Mouse (Mus musculus): ENCODE results near the gene Olfr1396. TPM values are rescaled to one million over a fixed set of nuclear protein-coding genes. Genes with fewer than 3 reads are reported as not detected.
A peak's percentile ranks its signal among the peaks of the same experiment; 100 is the strongest.

The Olfr1396 gene
- total RNA-seq (2021): not detected
- long read RNA-seq, experiment 1: 0 reads
- long read RNA-seq, experiment 2: 0 reads

DNA sequence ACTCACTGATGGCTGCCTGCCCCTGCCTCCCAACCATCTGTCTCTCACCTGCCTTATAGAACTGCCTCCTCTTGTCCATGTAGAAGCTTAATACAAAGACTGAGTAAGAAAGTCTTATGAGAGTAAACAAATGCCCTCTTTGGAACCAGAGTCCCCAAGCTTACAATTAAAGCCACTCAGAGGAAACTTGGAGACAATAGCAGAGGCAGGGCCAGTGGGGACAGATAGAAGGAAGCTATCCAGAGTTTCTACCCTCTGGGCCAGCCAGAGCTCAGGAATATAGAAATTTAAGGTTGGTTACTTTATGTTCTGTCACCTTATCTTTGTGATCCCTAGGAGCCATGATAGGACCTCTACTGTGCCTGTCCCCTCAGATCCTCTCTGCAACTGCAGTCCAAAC is at the start of gene Olfr1396:
TSS of gene Olfr1396 (minus strand) at position 101 of the 400 bp plus-strand sequence.
- DNase-seq (ENCODE audit: low spot score): no peak

DNA sequence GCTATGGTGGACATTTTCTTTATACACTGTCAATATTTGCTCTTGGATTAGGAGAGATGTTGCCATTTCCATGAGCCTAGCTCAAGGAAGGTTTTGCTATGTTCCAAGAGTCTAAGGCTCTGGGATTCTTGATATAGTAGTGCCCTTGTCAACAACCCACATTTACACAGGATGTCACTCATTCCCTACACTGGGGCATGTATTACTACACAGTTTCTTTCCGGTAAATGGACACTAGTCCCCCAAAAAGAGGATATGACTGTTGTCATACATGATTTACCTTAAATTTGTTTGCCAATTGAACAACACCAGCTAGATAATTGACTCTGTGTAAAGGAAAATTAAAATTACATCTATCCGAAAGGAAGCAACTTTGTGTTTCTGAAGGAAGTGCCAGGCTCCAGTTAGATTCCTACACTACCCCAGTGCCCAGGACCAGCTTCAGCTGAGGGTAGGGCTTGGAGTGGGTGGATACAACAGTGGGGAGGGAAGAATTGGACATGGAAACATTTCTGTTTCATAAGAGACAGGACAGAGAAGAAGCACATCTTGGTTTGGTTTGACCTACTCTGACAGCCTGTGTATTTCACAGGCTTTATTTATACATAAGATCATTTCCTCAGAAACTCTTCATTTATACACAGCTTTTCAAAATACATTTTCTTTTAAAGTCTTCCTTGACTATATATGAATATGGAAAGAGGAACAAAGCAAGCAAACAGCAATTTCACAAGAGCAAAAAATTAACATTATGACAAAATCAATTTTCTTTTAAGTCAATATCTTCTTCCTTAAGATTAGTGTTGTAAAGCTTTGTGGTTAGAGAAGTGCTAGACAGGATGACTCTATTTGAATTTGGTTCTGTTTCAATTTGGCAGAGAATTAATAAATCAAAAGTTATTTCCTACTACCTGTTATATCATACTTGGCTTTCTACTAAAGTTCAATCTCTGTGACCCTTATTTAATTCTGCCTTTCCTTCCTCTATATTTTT is 42.4 kb upstream of the Olfr1396 start:
- no peak for DNase-seq (ENCODE audit: low spot score)

DNA sequence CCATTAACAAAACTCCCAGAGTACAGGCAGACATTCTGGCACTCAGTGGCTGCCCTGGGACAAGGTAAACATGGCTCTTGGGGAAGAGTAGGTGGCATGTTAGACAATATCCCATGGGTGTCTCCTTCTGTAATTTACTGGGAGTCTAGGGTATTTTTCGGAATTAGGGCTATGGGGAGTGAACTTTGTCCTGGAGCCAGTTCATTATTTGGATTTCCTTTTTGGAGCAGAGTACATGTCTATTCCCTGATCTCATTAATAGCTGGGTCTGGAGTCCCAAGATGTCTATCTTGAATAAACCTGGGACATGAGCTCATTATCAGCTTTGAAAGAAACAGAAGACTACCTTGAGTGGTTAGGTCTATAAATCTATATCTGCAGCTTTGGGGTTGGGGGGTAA is 39.4 kb upstream of the Olfr1396 start, which contains the start of gene Olfr1394:
TSS of gene Olfr1394 (plus strand) at position 301 of the 400 bp plus-strand sequence.
- no peak for DNase-seq (ENCODE audit: low spot score)

DNA sequence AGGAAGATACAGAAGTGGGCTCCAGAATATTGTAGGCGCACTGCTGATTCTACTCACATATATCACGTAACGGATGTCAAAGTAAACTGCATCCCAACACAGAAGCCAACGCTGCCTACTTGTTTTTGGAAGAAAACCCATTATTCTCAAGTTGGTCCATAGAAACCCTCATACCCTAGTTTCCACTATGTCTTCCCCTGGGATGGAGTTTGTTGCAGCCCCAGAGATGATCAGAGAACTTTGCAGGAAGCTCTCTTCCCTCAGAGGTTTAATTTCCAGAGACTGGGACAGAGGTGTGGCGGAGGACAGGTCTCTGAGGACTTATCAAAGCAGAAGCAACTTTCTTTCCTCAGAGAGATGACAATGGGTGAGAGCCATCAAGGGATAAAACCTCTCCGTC is 27.3 kb upstream of the Olfr1396 start, which contains the start of gene Olfr1395:
TSS of gene Olfr1395 (plus strand) at position 301 of the 400 bp plus-strand sequence.
- no peak for DNase-seq (ENCODE audit: low spot score)

DNA sequence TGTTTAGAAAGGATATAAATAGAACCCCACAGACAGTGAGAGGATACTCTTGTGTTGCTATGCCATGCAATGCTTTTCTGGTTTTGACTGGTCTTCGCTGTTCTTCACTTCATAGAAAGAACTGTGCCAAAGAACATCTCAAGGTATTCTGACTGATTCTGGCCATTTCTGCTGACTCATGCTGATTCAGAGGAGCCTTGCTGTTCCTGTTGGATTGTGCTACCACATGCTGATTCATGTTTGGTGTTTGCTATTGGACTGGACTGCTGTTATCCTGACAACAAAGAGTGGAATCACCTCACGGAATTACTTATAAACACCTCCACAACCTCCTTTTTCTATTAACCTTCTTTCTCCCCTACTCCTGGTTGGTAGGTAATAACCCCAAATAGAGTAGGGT is 9.5 kb upstream of the Olfr1396 start:
- DNase-seq (ENCODE audit: low spot score): no peak

DNA sequence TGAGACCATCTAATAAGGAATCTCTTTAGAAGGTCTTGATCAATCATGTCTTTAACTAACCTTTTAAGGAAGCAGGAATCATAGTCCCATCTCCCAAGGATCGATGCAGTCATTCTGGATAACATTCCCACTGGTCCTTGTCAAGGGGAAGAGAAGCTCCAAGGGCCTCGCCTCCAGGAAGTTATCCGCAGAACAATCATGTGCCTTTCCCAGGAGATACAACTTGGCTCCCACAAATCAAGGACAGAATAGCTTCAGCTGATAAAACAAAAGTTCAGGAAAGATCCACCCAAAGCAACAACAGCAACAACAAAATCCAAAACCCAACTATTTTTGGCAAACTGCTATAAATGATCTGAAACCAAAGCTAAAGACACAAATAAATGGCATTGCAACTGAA is 5.0 kb upstream of the Olfr1396 start:
- no peak for DNase-seq (ENCODE audit: low spot score)

DNA sequence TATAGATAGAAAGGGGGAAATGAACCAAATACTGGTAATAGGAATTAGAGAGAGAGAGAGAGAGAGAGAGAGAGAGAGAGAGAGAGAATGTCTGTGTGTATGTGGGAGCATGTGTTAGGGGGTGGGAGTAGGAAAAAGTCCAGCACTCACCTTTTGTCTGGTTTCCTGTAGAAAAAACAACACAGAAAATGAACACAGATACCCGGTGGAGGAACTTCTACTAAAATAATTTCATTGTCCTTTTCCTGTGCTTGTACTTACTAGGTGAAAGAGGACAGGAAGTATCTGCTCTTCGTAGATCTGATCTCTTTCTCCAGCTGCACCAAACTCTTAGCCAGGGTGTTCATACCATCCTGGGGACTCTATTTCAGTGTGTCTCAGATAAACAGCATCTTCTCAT is 516 bp downstream of the Olfr1396 start:
- DNase-seq (ENCODE audit: low spot score): no peak

DNA sequence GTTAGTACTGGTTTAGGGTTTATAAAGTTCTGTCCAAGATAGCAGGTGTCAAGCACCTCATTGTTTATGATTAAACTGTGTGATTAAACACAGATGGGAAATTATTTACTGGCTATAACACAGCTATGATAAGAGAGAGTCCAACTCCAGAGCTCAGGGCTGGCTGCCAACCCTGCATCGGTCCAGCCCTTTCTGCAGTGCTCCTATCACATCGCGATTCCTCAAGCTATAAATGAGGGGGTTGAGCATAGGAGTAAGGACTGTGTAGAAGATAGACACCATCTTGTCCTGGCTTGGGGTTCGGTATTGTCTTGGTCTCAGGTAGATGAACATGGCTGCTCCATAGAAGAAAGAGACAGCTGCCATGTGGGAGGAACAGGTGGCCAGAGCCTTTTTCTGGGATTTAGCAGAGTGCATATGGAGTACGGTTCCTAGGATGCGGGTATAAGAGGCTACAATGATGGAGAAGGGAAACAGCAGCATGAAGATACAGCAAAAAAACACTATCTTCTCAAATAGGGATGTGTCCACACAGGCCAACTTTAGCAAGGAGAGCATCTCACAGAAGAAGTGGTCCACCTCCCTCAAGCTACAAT is 2.0 kb downstream of the Olfr1396 start:
- DNase-seq (ENCODE audit: low spot score): no peak

DNA sequence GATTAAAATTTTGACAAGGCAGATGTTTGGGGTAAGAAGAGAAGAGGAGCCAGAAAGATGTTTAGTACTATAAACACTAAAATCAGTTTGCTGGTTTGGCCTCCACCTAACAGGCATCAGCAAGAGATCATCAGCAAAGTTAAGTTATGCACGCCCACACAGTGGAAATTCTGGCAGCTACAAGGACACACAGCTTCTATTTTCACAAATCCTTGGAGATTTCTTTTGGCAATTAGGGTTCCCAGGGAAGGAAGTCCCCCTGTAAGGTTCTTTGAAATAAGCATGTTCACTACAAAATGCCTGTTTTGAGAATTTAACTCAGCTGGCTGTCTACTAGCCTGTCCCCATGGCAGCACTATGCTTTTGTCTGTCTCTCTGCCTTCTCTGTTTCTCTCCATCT is 3.7 kb downstream of the Olfr1396 start:
- DNase-seq (ENCODE audit: low spot score): no peak

DNA sequence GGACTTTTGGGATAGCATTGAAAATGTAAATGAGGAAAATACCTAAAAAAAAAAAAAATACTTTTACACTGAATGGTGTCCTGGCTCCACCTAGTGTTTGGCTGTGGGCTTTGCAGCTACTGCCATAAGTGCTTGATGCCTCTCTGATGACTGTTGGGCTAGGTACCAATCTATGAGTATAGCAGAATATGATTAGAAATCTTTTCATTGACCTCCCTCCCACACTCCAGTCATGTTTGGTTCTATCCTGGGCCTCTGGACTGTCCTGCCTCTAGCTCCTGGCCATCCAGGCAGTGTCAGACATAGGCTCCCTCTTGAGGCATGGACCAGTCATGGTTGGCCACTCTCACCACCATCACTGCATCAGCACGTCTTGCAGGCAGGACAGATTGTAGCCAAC is 5.8 kb downstream of the Olfr1396 start:
- DNase-seq (ENCODE audit: low spot score): no peak

DNA sequence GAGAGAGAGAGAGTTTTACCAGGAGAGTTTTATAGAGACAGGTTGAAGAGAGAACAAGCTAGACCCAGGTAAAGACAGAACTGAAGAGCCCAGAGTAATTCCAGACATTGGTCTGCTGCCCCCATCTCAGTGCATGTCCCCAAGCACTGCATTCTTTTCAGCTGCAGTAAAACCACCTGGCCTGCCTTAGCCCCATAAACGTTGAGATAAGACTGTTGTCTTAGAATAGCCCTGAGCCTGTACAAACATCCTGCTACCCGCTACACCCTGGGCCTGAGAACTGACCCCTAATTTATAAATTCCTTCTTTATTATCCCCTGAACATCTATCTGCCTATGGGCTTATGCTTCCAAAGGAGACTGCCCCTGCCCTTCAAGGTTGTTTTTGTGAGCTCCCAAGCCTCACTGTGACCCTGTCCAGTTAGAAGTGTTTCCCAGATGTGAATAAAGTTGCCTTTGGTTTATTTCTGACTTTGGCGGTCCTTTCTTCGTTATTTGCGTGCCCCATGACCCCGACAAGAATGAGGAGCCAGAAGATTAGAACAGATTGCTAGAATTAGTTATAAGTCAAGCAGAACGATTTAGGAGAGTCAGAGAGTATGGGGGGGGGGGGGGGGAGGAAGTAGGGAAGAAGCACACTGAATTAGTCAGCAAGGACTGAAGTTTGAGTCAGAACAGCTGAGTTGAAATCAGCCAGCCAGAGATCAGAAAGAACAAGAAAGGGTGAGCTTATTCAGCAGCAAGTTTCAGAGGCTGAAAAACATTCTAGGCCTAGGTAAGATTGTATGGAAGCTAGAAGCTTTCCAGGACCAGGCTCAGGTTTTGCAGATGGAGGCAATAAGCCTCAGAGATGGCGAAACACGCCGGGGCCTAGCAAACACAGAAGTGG is 6.8 kb downstream of the Olfr1396 start:
- no peak for DNase-seq (ENCODE audit: low spot score)

DNA sequence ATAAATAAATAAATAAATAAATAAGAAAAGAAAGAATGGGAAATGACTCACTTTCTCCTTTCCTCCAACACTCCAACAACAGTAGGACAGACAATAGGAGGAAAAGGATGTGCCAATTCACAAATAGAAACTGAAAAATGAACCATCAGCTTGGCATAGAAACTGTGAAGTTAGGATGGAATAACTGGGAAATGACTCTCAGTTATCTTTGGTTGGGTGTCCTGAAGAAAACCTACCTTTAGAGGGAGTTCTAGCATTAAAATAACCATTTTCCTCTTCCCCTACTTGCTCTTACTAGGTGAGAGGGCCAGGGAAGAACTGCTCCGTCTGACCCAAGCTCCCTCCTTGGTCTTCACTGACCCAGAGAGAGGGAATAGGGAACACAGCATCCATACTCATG is 8.9 kb downstream of the Olfr1396 start:
- DNase-seq (ENCODE audit: low spot score): no peak

DNA sequence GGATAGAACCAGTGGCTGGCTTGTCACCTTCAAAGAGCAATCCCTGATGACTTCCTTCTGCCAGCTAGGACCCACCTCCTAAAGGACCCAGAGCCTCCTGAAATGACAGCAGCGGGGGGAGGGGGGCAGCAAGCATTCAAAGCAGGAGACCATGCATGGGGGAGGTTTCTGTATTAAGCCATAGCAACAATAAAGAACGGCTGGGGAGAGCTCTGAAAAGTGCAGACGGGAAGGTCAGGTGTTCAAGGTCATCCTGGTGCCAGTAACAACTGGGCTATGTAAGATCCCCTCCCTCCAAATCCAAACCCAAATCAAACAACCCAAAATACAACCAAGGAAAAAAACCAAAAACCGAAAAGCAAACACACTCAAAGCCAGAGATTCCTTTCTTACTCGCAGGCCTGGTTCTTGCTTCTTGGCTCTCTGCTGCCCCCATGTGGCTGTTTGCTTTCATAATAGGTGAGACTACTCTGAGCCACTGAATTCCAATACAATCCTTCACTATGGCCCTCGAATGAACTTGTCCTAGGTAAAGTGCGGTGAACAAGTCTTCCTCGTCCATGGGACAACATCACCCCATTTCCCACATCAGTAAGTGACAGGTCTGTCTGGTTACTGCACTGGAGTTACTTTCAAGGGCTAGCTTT is 11.5 kb downstream of the Olfr1396 start:
- peak; percentile 85 for DNase-seq (ENCODE audit: low spot score)

DNA sequence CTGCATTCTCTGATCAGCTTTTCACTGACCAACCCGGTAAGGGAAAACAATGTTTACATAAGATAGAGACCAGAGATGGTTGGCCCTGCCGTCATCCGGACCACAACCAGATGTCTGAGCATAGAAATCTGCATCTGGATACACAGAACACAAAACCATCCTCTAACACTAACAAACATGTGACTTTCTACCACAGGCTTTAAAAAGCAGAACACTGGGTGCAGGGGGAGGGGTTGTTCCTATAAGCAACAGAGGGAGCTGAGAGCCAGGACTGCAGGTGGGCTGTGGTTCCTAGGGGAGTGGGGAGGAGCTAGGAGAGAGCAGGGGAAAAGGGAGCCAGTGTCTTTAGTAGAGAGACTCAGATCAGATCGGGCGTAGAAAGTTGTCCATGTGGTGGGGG is 13.2 kb downstream of the Olfr1396 start:
- DNase-seq (ENCODE audit: low spot score): no peak

DNA sequence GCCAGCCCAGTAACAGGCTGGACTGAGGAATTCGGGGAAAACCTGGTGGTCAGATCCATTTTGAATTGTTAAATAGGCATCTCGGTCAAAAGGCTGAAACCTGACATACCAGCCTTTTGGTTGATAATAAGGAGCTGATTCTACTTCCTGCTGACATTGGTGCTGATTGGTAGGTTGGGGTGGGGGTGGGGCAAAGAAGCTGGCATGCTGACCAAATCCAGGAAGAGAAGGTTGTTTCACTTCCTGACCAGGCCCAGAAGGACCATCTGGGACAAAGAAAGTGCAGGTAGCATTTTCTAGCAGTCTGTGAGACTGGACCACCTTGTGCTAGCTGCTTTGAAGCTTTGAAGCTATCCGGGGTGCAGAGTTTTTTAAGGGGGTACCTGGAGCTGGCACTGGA is 14.3 kb downstream of the Olfr1396 start:
- no peak for DNase-seq (ENCODE audit: low spot score)

DNA sequence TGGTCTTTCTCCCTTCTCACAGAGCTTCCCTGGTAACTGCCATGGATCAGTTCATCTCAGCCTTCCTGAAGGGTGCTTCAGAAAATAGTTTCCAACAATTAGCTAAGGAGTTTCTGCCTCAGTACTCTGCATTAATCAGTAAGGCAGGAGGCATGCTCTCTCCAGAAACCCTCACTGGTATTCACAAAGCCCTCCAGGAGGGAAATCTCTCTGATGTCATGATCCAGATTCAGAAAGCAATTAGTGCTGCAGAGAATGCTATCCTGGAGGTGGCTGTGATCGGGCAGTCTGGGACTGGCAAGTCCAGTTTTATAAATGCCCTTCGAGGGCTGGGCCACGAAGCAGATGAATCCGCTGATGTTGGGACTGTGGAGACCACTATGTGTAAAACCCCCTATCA is 19.3 kb downstream of the Olfr1396 start:
- DNase-seq (ENCODE audit: low spot score): no peak

DNA sequence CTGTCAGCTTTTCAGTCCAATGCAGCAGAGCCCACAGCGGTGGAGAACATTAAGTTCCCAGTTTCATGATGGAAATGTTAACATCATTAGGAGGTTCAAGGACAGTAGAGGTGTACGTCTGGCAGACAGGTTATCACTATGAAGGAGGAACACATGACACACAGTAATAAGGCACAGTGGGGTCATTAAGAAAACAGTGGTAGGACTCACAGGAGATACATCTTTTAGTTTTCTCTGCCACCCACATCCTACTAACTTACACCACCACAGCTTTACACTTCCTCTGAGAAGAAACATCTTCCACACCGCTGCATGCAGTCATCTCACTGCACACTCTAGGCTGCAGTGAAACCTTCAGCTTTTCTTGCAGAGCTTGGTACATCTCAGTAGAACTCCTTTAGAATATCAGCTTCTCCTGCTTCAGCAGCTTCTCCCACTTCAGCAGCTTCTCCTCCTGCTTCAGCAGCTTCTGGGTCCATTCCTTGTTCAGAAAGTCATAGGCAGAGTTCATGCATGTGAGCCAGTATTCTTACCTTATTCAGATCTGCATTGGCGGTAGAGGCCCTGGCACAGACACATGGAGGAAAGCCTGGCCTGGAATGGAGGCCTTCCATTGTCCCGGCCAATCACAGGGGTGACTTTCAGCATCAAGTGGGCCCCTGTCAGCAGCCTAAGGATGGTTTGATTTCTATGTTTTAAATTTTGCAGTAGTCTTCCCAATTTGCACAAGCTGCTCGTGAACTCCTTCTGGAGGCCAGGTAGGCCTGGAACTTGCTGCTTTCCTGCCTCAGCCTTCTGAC is 20.6 kb downstream of the Olfr1396 start:
- DNase-seq (ENCODE audit: low spot score): no peak

DNA sequence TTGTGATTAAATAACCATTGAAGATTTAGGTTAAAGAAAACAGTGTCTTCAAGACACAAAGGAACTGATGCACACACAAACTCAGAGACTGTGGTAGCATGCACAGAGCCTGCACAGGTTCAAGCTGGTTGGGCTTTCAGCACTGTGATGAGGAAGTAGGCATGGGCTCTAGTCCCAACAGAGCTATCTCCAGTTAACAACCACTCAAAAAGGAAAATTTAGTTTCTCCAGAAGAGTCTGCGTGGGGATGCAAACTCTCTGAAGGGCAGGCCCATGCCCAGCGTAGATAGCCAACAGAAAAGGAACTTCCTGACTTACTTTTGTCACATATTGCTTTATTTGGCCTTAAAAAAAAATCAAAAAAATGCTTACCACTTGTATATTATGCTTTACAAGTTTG is 21.9 kb downstream of the Olfr1396 start:
- DNase-seq (ENCODE audit: low spot score): no peak

DNA sequence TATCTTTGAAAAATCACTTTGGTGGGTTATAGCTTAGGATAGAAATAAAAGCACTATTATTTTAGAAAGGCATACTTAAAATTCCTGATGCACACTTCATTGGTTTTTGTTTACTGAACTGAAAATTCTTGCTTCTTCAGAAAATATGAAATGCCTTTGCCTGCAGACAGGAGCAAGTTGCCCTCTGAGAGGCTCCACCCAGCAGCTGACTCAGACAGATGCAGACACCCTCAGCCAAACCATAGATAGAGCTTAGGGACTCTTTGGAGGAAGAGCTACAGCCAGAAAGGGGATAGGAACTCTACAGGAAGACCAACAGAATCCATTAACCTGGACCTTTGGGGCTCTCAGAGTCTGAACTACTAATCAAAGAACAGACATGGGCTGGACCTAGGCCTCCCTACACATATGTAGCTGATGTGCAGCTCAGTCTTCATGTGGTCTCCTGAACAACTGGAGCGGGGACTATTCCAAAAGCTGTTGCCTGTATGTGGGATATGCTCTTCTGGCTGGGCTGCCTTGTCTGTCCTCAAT is 22.6 kb downstream of the Olfr1396 start:
- no peak for DNase-seq (ENCODE audit: low spot score)

DNA sequence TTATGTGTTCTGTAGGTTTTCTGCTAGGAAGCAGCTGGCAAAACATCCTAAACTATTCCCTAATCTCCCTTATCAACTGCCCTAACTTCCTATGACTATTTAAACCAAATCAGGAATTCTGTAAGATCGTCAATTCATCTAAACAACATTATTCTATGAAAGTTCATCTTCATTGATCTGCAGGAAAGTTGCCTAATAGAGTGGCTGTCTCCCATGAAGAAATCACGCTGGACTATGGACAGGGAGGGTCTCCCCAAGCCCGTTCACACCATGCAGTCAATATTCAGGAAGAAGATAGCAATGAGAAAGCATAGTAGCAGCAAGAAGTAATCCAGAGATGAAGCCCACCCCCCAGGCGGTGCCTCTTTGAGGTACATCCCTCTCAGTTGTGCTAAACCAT is 23.5 kb downstream of the Olfr1396 start:
- DNase-seq (ENCODE audit: low spot score): no peak
